Mouse (Mus musculus): ENCODE measurements around the gene Nsun6.

Nsun6 gene

GRCm38 (mm10) chr2:14989350-14989749 lies 65.5 kb downstream of the Nsun6 start:
- no peak for DNase-seq

DNA sequence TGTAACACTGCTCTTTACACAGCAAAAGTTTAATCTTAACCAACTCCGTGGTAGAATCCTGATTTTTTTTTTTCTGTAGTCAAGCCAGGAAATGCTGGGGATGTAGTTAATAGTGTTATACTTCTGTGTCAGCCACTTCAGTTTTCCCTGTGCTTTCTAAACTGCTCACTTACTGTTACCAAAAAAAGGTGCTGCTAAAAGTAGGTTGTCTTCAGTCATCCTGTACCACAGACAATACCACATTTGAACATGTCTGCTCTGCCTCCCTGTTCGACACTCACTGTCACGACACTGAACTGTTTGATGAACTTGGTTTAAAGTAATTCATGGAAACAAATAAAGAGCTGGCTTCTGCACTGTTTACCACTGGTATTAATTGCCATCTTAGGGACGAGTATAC lies 66.4 kb downstream of the Nsun6 start:
- DNase-seq: no peak

- DNase-seq: no peak
These were observed 70.8 kb downstream of the Nsun6 start for GRCm38 (mm10) chr2:14984029-14984428.

- DNase-seq: no peak
These were observed 93.4 kb downstream of the Nsun6 start for GRCm38 (mm10) chr2:14961493-14961892.

GRCm38 (mm10) chr2:14960963-14961488 lies 93.8 kb downstream of the Nsun6 start:
- DNase-seq: no peak

GRCm38 (mm10) chr2:14953090-14953489 lies 101.8 kb downstream of the Nsun6 start:
- no peak for DNase-seq

Data from cerebellum, adult 9-10 months (tissue).